Mouse (Mus musculus): ENCODE data around the gene Syt8. TPM values are rescaled to one million over a fixed set of nuclear protein-coding genes. Genes with fewer than 3 reads are reported as not detected.
A peak's percentile ranks its signal among the peaks of the same experiment; 100 is the strongest.

The Syt8 gene
- polyA plus RNA-seq, 1 experiment from 2014 or later: not detected

- Histone ChIP-seq H3K9me3 (ENCODE audit: control insufficient read depth, low read length) (no peaks in the 10 kb centered on the region), H3K36me3 (ENCODE audit: control insufficient read depth, insufficient read depth, low read length) (no peaks in the 10 kb centered on the region), H3K4me1 (ENCODE audit: control insufficient read depth, insufficient read depth, low read length) (peaks cover 15% of the 10 kb centered on the region), H3K27me3 (ENCODE audit: control insufficient read depth, insufficient read depth, low read length) (no peaks in the 10 kb centered on the region), H3K4me2 (replicated peaks; ENCODE audit: low read depth, low read length) (no peak overlapping the region), H3K4me3 (ENCODE audit: low read length) (no peak overlapping the region), H3K9ac (ENCODE audit: low read depth, low read length) (no peak overlapping the region), H3K27ac (ENCODE audit: low read depth, low read length) (no peak overlapping the region)
- no peak for ATAC-seq (ENCODE audit: low FRiP score, low TSS enrichment)
- 82% methylated on average over 4 of the region's 4 CpGs for WGBS
Observed at GRCm38 (mm10) chr7:142446264-142446663, 11.6 kb downstream of the Syt8 start.

- 73% methylated on average over 6 of the region's 6 CpGs for WGBS
- ATAC-seq (ENCODE audit: low FRiP score, low TSS enrichment): no peak
- H3K4me2 ChIP-seq (replicated peaks; ENCODE audit: low read depth, low read length): no peak overlapping the region
Observed at GRCm38 (mm10) chr7:142449038-142449617, 14.5 kb downstream of the Syt8 start.

GRCm38 (mm10) chr7:142454706-142455105, 20.1 kb downstream of the Syt8 start:
- no peak for ATAC-seq (ENCODE audit: low FRiP score, low TSS enrichment)
- Histone ChIP-seq H3K36me3 (ENCODE audit: control insufficient read depth, insufficient read depth, low read length) (no peaks in the 10 kb centered on the region), H3K27me3 (ENCODE audit: control insufficient read depth, insufficient read depth, low read length) (no peaks in the 10 kb centered on the region), H3K9ac (ENCODE audit: low read depth, low read length) (no peak overlapping the region), H3K4me1 (ENCODE audit: control insufficient read depth, insufficient read depth, low read length) (peaks cover 38% of the 10 kb centered on the region), H3K9me3 (ENCODE audit: control insufficient read depth, low read length) (no peaks in the 10 kb centered on the region), H3K4me3 (ENCODE audit: low read length) (no peak overlapping the region), H3K27ac (ENCODE audit: low read depth, low read length) (peak overlapping the region; percentile 93), H3K4me2 (replicated peaks; ENCODE audit: low read depth, low read length) (no peak overlapping the region)
- WGBS: 39% methylated on average over 1 of the region's 1 CpGs

More at GRCm38 (mm10) chr7:142449038-142449617, 14.5 kb downstream of the Syt8 start:
- Histone ChIP-seq H3K36me3 (ENCODE audit: control insufficient read depth, insufficient read depth, low read length) (no peaks in the 10 kb centered on the region), H3K4me3 (ENCODE audit: low read length) (no peak overlapping the region), H3K27me3 (ENCODE audit: control insufficient read depth, insufficient read depth, low read length) (no peaks in the 10 kb centered on the region), H3K9ac (ENCODE audit: low read depth, low read length) (no peak overlapping the region), H3K27ac (ENCODE audit: low read depth, low read length) (no peak overlapping the region), H3K4me1 (ENCODE audit: control insufficient read depth, insufficient read depth, low read length) (0 out of 2 replicates have a peak, but pooled peaks cover 5% of the 10 kb centered on the region), H3K9me3 (ENCODE audit: control insufficient read depth, low read length) (no peaks in the 10 kb centered on the region)

GRCm38 (mm10) chr7:142455251-142455650, 20.6 kb downstream of the Syt8 start:
- ATAC-seq (ENCODE audit: low FRiP score, low TSS enrichment): no peak
- no peaks in the 10 kb centered on the region for H3K9me3 ChIP-seq (ENCODE audit: control insufficient read depth, low read length)
- no peak overlapping the region for H3K4me2 ChIP-seq (replicated peaks; ENCODE audit: low read depth, low read length)
- H3K36me3 ChIP-seq (ENCODE audit: control insufficient read depth, insufficient read depth, low read length): no peaks in the 10 kb centered on the region
- H3K27me3 ChIP-seq (ENCODE audit: control insufficient read depth, insufficient read depth, low read length): no peaks in the 10 kb centered on the region
- 45% methylated on average over 2 of the region's 2 CpGs for WGBS
- peaks cover 38% of the 10 kb centered on the region for H3K4me1 ChIP-seq (ENCODE audit: control insufficient read depth, insufficient read depth, low read length)
- H3K9ac ChIP-seq (ENCODE audit: low read depth, low read length): no peak overlapping the region
- no peak overlapping the region for H3K4me3 ChIP-seq (ENCODE audit: low read length)
- peak overlapping the region; percentile 93 for H3K27ac ChIP-seq (ENCODE audit: low read depth, low read length)

GRCm38 (mm10) chr7:142456806-142457205, 22.2 kb downstream of the Syt8 start:
- Histone ChIP-seq H3K9me3 (ENCODE audit: control insufficient read depth, low read length) (no peaks in the 10 kb centered on the region), H3K36me3 (ENCODE audit: control insufficient read depth, insufficient read depth, low read length) (no peaks in the 10 kb centered on the region), H3K27me3 (ENCODE audit: control insufficient read depth, insufficient read depth, low read length) (no peaks in the 10 kb centered on the region), H3K4me1 (ENCODE audit: control insufficient read depth, insufficient read depth, low read length) (peaks cover 38% of the 10 kb centered on the region), H3K9ac (ENCODE audit: low read depth, low read length) (no peak overlapping the region), H3K27ac (ENCODE audit: low read depth, low read length) (peak overlapping the region; percentile 93), H3K4me2 (replicated peaks; ENCODE audit: low read depth, low read length) (no peak overlapping the region), H3K4me3 (ENCODE audit: low read length) (no peak overlapping the region)
- WGBS: 65% methylated on average over 3 of the region's 3 CpGs
- no peak for ATAC-seq (ENCODE audit: low FRiP score, low TSS enrichment)

GRCm38 (mm10) chr7:142457227-142457811, 22.7 kb downstream of the Syt8 start:
- Histone ChIP-seq H3K4me3 (ENCODE audit: low read length) (no peak overlapping the region), H3K36me3 (ENCODE audit: control insufficient read depth, insufficient read depth, low read length) (no peaks in the 10 kb centered on the region), H3K4me2 (replicated peaks; ENCODE audit: low read depth, low read length) (0 out of 2 replicates have a peak overlapping the region, but pooled peaks have one; percentile 2), H3K9ac (ENCODE audit: low read depth, low read length) (no peak overlapping the region), H3K4me1 (ENCODE audit: control insufficient read depth, insufficient read depth, low read length) (peaks cover 38% of the 10 kb centered on the region), H3K9me3 (ENCODE audit: control insufficient read depth, low read length) (no peaks in the 10 kb centered on the region), H3K27me3 (ENCODE audit: control insufficient read depth, insufficient read depth, low read length) (no peaks in the 10 kb centered on the region), H3K27ac (ENCODE audit: low read depth, low read length) (peak overlapping the region; percentile 93)
- ATAC-seq (ENCODE audit: low FRiP score, low TSS enrichment): peak; percentile 53
- 8% methylated on average over 3 of the region's 3 CpGs for WGBS

GRCm38 (mm10) chr7:142458026-142458425, 23.4 kb downstream of the Syt8 start:
- no peaks in the 10 kb centered on the region for H3K27me3 ChIP-seq (ENCODE audit: control insufficient read depth, insufficient read depth, low read length)
- H3K9me3 ChIP-seq (ENCODE audit: control insufficient read depth, low read length): no peaks in the 10 kb centered on the region
- H3K36me3 ChIP-seq (ENCODE audit: control insufficient read depth, insufficient read depth, low read length): no peaks in the 10 kb centered on the region
- H3K4me2 ChIP-seq (replicated peaks; ENCODE audit: low read depth, low read length): no peak overlapping the region
- peak; percentile 68 for ATAC-seq (ENCODE audit: low FRiP score, low TSS enrichment)
- no peak overlapping the region for H3K4me3 ChIP-seq (ENCODE audit: low read length)
- peak overlapping the region; percentile 93 for H3K27ac ChIP-seq (ENCODE audit: low read depth, low read length)
- peaks cover 37% of the 10 kb centered on the region for H3K4me1 ChIP-seq (ENCODE audit: control insufficient read depth, insufficient read depth, low read length)
- 23% methylated on average over 2 of the region's 2 CpGs for WGBS
- H3K9ac ChIP-seq (ENCODE audit: low read depth, low read length): no peak overlapping the region

GRCm38 (mm10) chr7:142458676-142459298, 24.1 kb downstream of the Syt8 start:
- H3K36me3 ChIP-seq (ENCODE audit: control insufficient read depth, insufficient read depth, low read length): no peaks in the 10 kb centered on the region
- H3K4me1 ChIP-seq (ENCODE audit: control insufficient read depth, insufficient read depth, low read length): peaks cover 33% of the 10 kb centered on the region
- H3K27ac ChIP-seq (ENCODE audit: low read depth, low read length): peak overlapping the region; percentile 93
- H3K27me3 ChIP-seq (ENCODE audit: control insufficient read depth, insufficient read depth, low read length): no peaks in the 10 kb centered on the region
- 80% methylated on average over 4 of the region's 5 CpGs for whole genome bisulfite sequencing
- no peak for ATAC-seq (ENCODE audit: low FRiP score, low TSS enrichment)
- H3K9ac ChIP-seq (ENCODE audit: low read depth, low read length): no peak overlapping the region
- no peak overlapping the region for H3K4me3 ChIP-seq (ENCODE audit: low read length)
- no peaks in the 10 kb centered on the region for H3K9me3 ChIP-seq (ENCODE audit: control insufficient read depth, low read length)
- no peak overlapping the region for H3K4me2 ChIP-seq (replicated peaks; ENCODE audit: low read depth, low read length)

- no peaks in the 10 kb centered on the region for H3K27me3 ChIP-seq (ENCODE audit: control insufficient read depth, insufficient read depth, low read length)
- no peak overlapping the region for H3K9ac ChIP-seq (ENCODE audit: low read depth, low read length)
- peaks cover 32% of the 10 kb centered on the region for H3K4me1 ChIP-seq (ENCODE audit: control insufficient read depth, insufficient read depth, low read length)
- H3K27ac ChIP-seq (ENCODE audit: low read depth, low read length): peak overlapping the region; percentile 93; the same call in 1 of the 2 replicates
- WGBS: 84% methylated on average over 2 of the region's 2 CpGs
- H3K36me3 ChIP-seq (ENCODE audit: control insufficient read depth, insufficient read depth, low read length): no peaks in the 10 kb centered on the region
- ATAC-seq (ENCODE audit: low FRiP score, low TSS enrichment): no peak
- H3K4me3 ChIP-seq (ENCODE audit: low read length): no peak overlapping the region
- H3K9me3 ChIP-seq (ENCODE audit: control insufficient read depth, low read length): no peaks in the 10 kb centered on the region
- H3K4me2 ChIP-seq (replicated peaks; ENCODE audit: low read depth, low read length): no peak overlapping the region
Observed at GRCm38 (mm10) chr7:142459299-142459691, 24.6 kb downstream of the Syt8 start.

All from kidney, embryonic 14.5 days (tissue).